In the genomic region with DNA sequence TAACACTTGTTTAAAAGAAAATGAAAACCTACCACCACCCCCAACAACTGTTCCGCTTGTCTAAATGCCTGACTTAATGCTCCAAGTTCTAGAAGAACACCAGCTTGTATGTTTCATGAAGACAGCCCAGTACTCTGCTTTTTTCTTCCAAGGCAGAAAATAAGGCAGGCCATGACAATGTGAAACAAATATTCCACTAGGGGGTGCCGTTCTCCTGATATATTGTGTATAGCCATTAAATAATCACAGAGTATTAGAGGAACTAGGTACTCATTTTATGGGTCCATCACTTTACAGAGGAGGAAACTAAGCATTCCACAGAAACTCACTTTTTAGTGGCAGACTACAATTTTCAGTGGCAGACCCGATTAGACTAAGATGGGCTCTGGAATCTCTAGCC, we compare ENCODE assay signal across 8 mouse cellular contexts. TPM values are rescaled to one million over a fixed set of nuclear protein-coding genes. Genes with fewer than 3 reads are reported as not detected.
DNase-seq lines count a peak whose midpoint lies in the region; ATAC-seq and TF ChIP-seq lines count a peak whose summit lies in the region.

No protein-coding gene starts in this region.

- peak; percentile 58; the same call in 1 of the 2 replicates for ATAC-seq in heart, postnatal 0 days (ENCODE audit: insufficient read depth, low read depth)
- no peak for ATAC-seq in midbrain, embryonic 14.5 days (ENCODE audit: low FRiP score, low TSS enrichment)
- no peak for ATAC-seq in erythroid progenitor cell, adult 5-6 weeks (replicated peaks; ENCODE audit: low FRiP score, poor library complexity, severe bottlenecking)

- no peak for DNase-seq in gastrocnemius, adult 2 months
- no peak for DNase-seq in gastrocnemius, postnatal 36 days
- DNase-seq in CD4-positive, CD25-positive, alpha-beta regulatory T cell, adult 2 months (ENCODE audit: low read depth, low spot score): peak; percentile 83
- peak; percentile 66 for DNase-seq in c-Kit-positive CD71-negative TER-119-negative erythroid progenitor cells, embryonic 14.5 days (ENCODE audit: low read depth)
- DNase-seq in heart, postnatal 0 days (ENCODE audit: low spot score): peak; percentile 86
- DNase-seq in layer of hippocampus, adult 9-10 months (ENCODE audit: low spot score): peak; percentile 90
- peak; percentile 93 for DNase-seq in midbrain, embryonic 14.5 days

- TF ChIP-seq CTCF in gastrocnemius, adult 2 months (IDR thresholded peaks at IDR 0.05): peak; percentile 81
- TF ChIP-seq CTCF in heart, postnatal 0 days (IDR thresholded peaks at IDR 0.05; ENCODE audit: low read depth): peak; percentile 64

- peak overlapping the region; percentile 82; the same call in 1 of the 2 replicates for H3K27ac ChIP-seq in gastrocnemius, adult 2 months
- no peak overlapping the region for H3K27ac ChIP-seq in heart, postnatal 0 days (ENCODE audit: low read depth)
- no peak overlapping the region for H3K27ac ChIP-seq in midbrain, embryonic 14.5 days (replicated peaks; ENCODE audit: low read depth, low read length)

- H3K36me3 ChIP-seq in heart, postnatal 0 days (replicated peaks; ENCODE audit: control insufficient read depth, insufficient read depth, low read length): peaks cover 48% of the 10 kb centered on the region
- H3K36me3 ChIP-seq in midbrain, embryonic 14.5 days (ENCODE audit: control insufficient read depth, insufficient read depth, low read length): peaks cover 38% of the 10 kb centered on the region

- TF ChIP-seq EP300 in heart, postnatal 0 days (IDR thresholded peaks at IDR 0.05; ENCODE audit: low read depth): no peak

- H3K4me1 ChIP-seq in heart, postnatal 0 days (ENCODE audit: control insufficient read depth, insufficient read depth): peaks cover 3% of the 10 kb centered on the region; the same call in 1 of the 2 replicates
- no peaks in the 10 kb centered on the region for H3K4me1 ChIP-seq in midbrain, embryonic 14.5 days (ENCODE audit: control insufficient read depth, insufficient read depth, low read length)

- H3K9me3 ChIP-seq in heart, postnatal 0 days (replicated peaks; ENCODE audit: control insufficient read depth, low read length): no peaks in the 10 kb centered on the region
- H3K9me3 ChIP-seq in midbrain, embryonic 14.5 days (ENCODE audit: control insufficient read depth, low read length): no peaks in the 10 kb centered on the region

- H3K9ac ChIP-seq in heart, postnatal 0 days (replicated peaks; ENCODE audit: low read depth, low read length): no peak overlapping the region
- H3K9ac ChIP-seq in midbrain, embryonic 14.5 days (replicated peaks; ENCODE audit: low read length): no peak overlapping the region

- WGBS in heart, postnatal 0 days: 45% methylated on average over 3 of the region's 3 CpGs
- 68% methylated on average over 3 of the region's 3 CpGs for WGBS in midbrain, embryonic 14.5 days

- intact Hi-C loops in gastrocnemius, adult 2 months (cut with DNase I): loop anchor here (1.0 to 5.0 kb wide), 3 partner anchors 141 to 316 kb away; no protein-coding TSS in a partner anchor
- intact Hi-C loops in gastrocnemius, postnatal 36 days (cut with DNase I): no loop called here

- H3K4me3 ChIP-seq in gastrocnemius, adult 2 months: no peak overlapping the region
- no peak overlapping the region for H3K4me3 ChIP-seq in heart, postnatal 0 days (ENCODE audit: low read depth, low read length)
- no peak overlapping the region for H3K4me3 ChIP-seq in midbrain, embryonic 14.5 days (replicated peaks; ENCODE audit: low read depth, low read length)

- H3K27me3 ChIP-seq in heart, postnatal 0 days (ENCODE audit: control insufficient read depth, insufficient read depth, low read length): no peaks in the 10 kb centered on the region
- H3K27me3 ChIP-seq in midbrain, embryonic 14.5 days (ENCODE audit: control insufficient read depth, insufficient read depth, low read length): no peaks in the 10 kb centered on the region

- no peak overlapping the region for H3K4me2 ChIP-seq in heart, postnatal 0 days (ENCODE audit: low read depth, low read length)
- H3K4me2 ChIP-seq in midbrain, embryonic 14.5 days (ENCODE audit: low read length): no peak overlapping the region

RNA-seq across cellular contexts. Expression of a gene that starts 7.2 kb away (rescaled TPM):
- total RNA-seq in gastrocnemius, adult 2 months (2021): 100 to 1,000 TPM in 1 of 2 experiments, 10 to 100 TPM in 1; 99.2 to 131 TPM
- total RNA-seq in gastrocnemius, postnatal 36 days (2021): 100 to 1,000 TPM in 1 of 2 experiments, 10 to 100 TPM in 1; 86.2 to 105 TPM
- 29.2 and 45.2 TPM in 2 replicates for total RNA-seq in heart, postnatal 0 days (2014; rRNA removed; ENCODE audit: low replicate concordance)
- polyA plus RNA-seq in heart, postnatal 0 days (2015; fragmentation: Nextera tagmentation; extraction: Ambion mirVana): 12.5 and 14.2 TPM in 2 replicates
- polyA plus RNA-seq in midbrain, embryonic 14.5 days (2014; fragmentation: Nextera tagmentation; extraction: Ambion mirVana): 8.0 and 10.3 TPM in 2 replicates
- total RNA-seq in erythroid progenitor cell, adult 5-6 weeks (2015; ENCODE audit: low replicate concordance): 9.0 and 17.2 TPM in 2 replicates
- 7.9 and 15.5 TPM in 2 replicates for total RNA-seq in erythroid progenitor cell, adult 5-6 weeks (2017; ENCODE audit: low replicate concordance)

RNA-seq across cellular contexts. Expression of a gene that starts 28.3 kb away (rescaled TPM):
- 100 to 1,000 TPM; 112 to 123 TPM for total RNA-seq in gastrocnemius, adult 2 months (2021)
- total RNA-seq in gastrocnemius, postnatal 36 days (2021): 100 to 1,000 TPM; 103 to 110 TPM
- 48.2 and 49.7 TPM in 2 replicates for total RNA-seq in heart, postnatal 0 days (2014; rRNA removed; ENCODE audit: low replicate concordance)
- polyA plus RNA-seq in heart, postnatal 0 days (2015; fragmentation: Nextera tagmentation; extraction: Ambion mirVana): 216 and 218 TPM in 2 replicates
- polyA plus RNA-seq in midbrain, embryonic 14.5 days (2014; fragmentation: Nextera tagmentation; extraction: Ambion mirVana): 192 and 228 TPM in 2 replicates
- 85.9 and 101 TPM in 2 replicates for total RNA-seq in erythroid progenitor cell, adult 5-6 weeks (2015; ENCODE audit: low replicate concordance)
- 65.6 and 71.7 TPM in 2 replicates for total RNA-seq in erythroid progenitor cell, adult 5-6 weeks (2017; ENCODE audit: low replicate concordance)

RNA-seq across cellular contexts. Expression of a gene that starts 58.0 kb away (rescaled TPM):
- 1 to 10 TPM in 1 of 2 experiments, under 1 TPM in 1; 0.95 to 1.7 TPM for total RNA-seq in gastrocnemius, adult 2 months (2021)
- total RNA-seq in gastrocnemius, postnatal 36 days (2021): 1 to 10 TPM in 1 of 2 experiments, under 1 TPM in 1; 0.72 to 1.0 TPM
- 0.80 and 0.85 TPM in 2 replicates for total RNA-seq in heart, postnatal 0 days (2014; rRNA removed; ENCODE audit: low replicate concordance)
- 1.1 TPM in 2 replicates for polyA plus RNA-seq in heart, postnatal 0 days (2015; fragmentation: Nextera tagmentation; extraction: Ambion mirVana)
- 1.1 and 1.6 TPM in 2 replicates for polyA plus RNA-seq in midbrain, embryonic 14.5 days (2014; fragmentation: Nextera tagmentation; extraction: Ambion mirVana)
- total RNA-seq in erythroid progenitor cell, adult 5-6 weeks (2015; ENCODE audit: low replicate concordance): not detected in 2 replicates
- not detected in 2 replicates for total RNA-seq in erythroid progenitor cell, adult 5-6 weeks (2017; ENCODE audit: low replicate concordance)

RNA-seq across cellular contexts. Expression of a gene that starts 58.1 kb away (rescaled TPM):
- 10 to 100 TPM; 37.9 to 52.7 TPM for total RNA-seq in gastrocnemius, adult 2 months (2021)
- 10 to 100 TPM; 38.0 to 38.6 TPM for total RNA-seq in gastrocnemius, postnatal 36 days (2021)
- total RNA-seq in heart, postnatal 0 days (2014; rRNA removed; ENCODE audit: low replicate concordance): 18.1 and 64.2 TPM in 2 replicates
- 59.8 and 72.1 TPM in 2 replicates for polyA plus RNA-seq in heart, postnatal 0 days (2015; fragmentation: Nextera tagmentation; extraction: Ambion mirVana)
- polyA plus RNA-seq in midbrain, embryonic 14.5 days (2014; fragmentation: Nextera tagmentation; extraction: Ambion mirVana): 56.5 and 63.7 TPM in 2 replicates
- 14.4 and 36.5 TPM in 2 replicates for total RNA-seq in erythroid progenitor cell, adult 5-6 weeks (2015; ENCODE audit: low replicate concordance)
- 13.9 TPM in 2 replicates for total RNA-seq in erythroid progenitor cell, adult 5-6 weeks (2017; ENCODE audit: low replicate concordance)

Comparison
In these comparisons a context has a peak if more than half of its experiments do, and no peak if none do; other contexts are left out.
1. DNase-seq: peak in CD4-positive, CD25-positive, alpha-beta regulatory T cell, adult 2 months (single experiment), c-Kit-positive CD71-negative TER-119-negative erythroid progenitor cells, embryonic 14.5 days (single experiment), heart, postnatal 0 days (single experiment), layer of hippocampus, adult 9-10 months (single experiment) and midbrain, embryonic 14.5 days (single experiment); none in gastrocnemius, adult 2 months (single experiment) and gastrocnemius, postnatal 36 days (0 of 2).